Mouse (Mus musculus): ENCODE results near the gene Plvap. TPM values are rescaled to one million over a fixed set of nuclear protein-coding genes. Genes with fewer than 3 reads are reported as not detected.
A peak's percentile ranks its signal among the peaks of the same experiment; 100 is the strongest.

The Plvap gene
- total RNA-seq, 1 experiment from 2014 or later = not detected

GRCm38 (mm10) chr8:71498816-71499690 is 12.5 kb downstream of the Plvap start:
- ATAC-seq (replicated peaks in 1 of 2; ENCODE audit: insufficient read depth in 1 of 2, low FRiP score in 2 of 2, low TSS enrichment in 1 of 2, low read depth in 1 of 2, poor library complexity in 2 of 2, severe bottlenecking in 2 of 2) = no peak

- no peak for ATAC-seq (replicated peaks in 1 of 2; ENCODE audit: insufficient read depth in 1 of 2, low FRiP score in 2 of 2, low TSS enrichment in 1 of 2, low read depth in 1 of 2, poor library complexity in 2 of 2, severe bottlenecking in 2 of 2)
Observed at GRCm38 (mm10) chr8:71497881-71498501, 13.6 kb downstream of the Plvap start.

GRCm38 (mm10) chr8:71497077-71497645 is 14.4 kb downstream of the Plvap start:
- no peak for ATAC-seq (replicated peaks in 1 of 2; ENCODE audit: insufficient read depth in 1 of 2, low FRiP score in 2 of 2, low TSS enrichment in 1 of 2, low read depth in 1 of 2, poor library complexity in 2 of 2, severe bottlenecking in 2 of 2)

GRCm38 (mm10) chr8:71496481-71496880 is 15.1 kb downstream of the Plvap start:
- no peak for ATAC-seq (replicated peaks in 1 of 2; ENCODE audit: insufficient read depth in 1 of 2, low FRiP score in 2 of 2, low TSS enrichment in 1 of 2, low read depth in 1 of 2, poor library complexity in 2 of 2, severe bottlenecking in 2 of 2)

GRCm38 (mm10) chr8:71495811-71496210 is 15.7 kb downstream of the Plvap start:
- no peak for ATAC-seq (replicated peaks in 1 of 2; ENCODE audit: insufficient read depth in 1 of 2, low FRiP score in 2 of 2, low TSS enrichment in 1 of 2, low read depth in 1 of 2, poor library complexity in 2 of 2, severe bottlenecking in 2 of 2)

GRCm38 (mm10) chr8:71495039-71495438 is 16.5 kb downstream of the Plvap start:
- peak; percentile 79 to 82; a peak in 3 of 4 replicates for ATAC-seq (replicated peaks in 1 of 2; ENCODE audit: insufficient read depth in 1 of 2, low FRiP score in 2 of 2, low TSS enrichment in 1 of 2, low read depth in 1 of 2, poor library complexity in 2 of 2, severe bottlenecking in 2 of 2)

GRCm38 (mm10) chr8:71488454-71488853 is 23.1 kb downstream of the Plvap start:
- ATAC-seq (replicated peaks in 1 of 2; ENCODE audit: insufficient read depth in 1 of 2, low FRiP score in 2 of 2, low TSS enrichment in 1 of 2, low read depth in 1 of 2, poor library complexity in 2 of 2, severe bottlenecking in 2 of 2) = peak; percentile 82 to 83

- ATAC-seq (replicated peaks in 1 of 2; ENCODE audit: insufficient read depth in 1 of 2, low FRiP score in 2 of 2, low TSS enrichment in 1 of 2, low read depth in 1 of 2, poor library complexity in 2 of 2, severe bottlenecking in 2 of 2) = peak in 1 of 2 experiments; percentile 46; a peak in 2 of 4 replicates
Observed at GRCm38 (mm10) chr8:71487691-71488445, 23.7 kb downstream of the Plvap start, which contains the start of gene Gtpbp3. Gene Gtpbp3 (plus strand): TSS chr8:71488103.

- ATAC-seq (replicated peaks in 1 of 2; ENCODE audit: insufficient read depth in 1 of 2, low FRiP score in 2 of 2, low TSS enrichment in 1 of 2, low read depth in 1 of 2, poor library complexity in 2 of 2, severe bottlenecking in 2 of 2) = no peak
Observed at GRCm38 (mm10) chr8:71486136-71486529, 25.4 kb downstream of the Plvap start.

- ATAC-seq (replicated peaks in 1 of 2; ENCODE audit: insufficient read depth in 1 of 2, low FRiP score in 2 of 2, low TSS enrichment in 1 of 2, low read depth in 1 of 2, poor library complexity in 2 of 2, severe bottlenecking in 2 of 2) = peak; percentile 46 to 58; a peak in 3 of 4 replicates
Observed at GRCm38 (mm10) chr8:71485142-71486135, 26.1 kb downstream of the Plvap start, which contains the start of gene Ano8. Gene Ano8 (minus strand): TSS chr8:71485963.

- ATAC-seq (replicated peaks in 1 of 2; ENCODE audit: insufficient read depth in 1 of 2, low FRiP score in 2 of 2, low TSS enrichment in 1 of 2, low read depth in 1 of 2, poor library complexity in 2 of 2, severe bottlenecking in 2 of 2) = no peak
Observed at GRCm38 (mm10) chr8:71484736-71485135, 26.8 kb downstream of the Plvap start.

- no peak for ATAC-seq (replicated peaks in 1 of 2; ENCODE audit: insufficient read depth in 1 of 2, low FRiP score in 2 of 2, low TSS enrichment in 1 of 2, low read depth in 1 of 2, poor library complexity in 2 of 2, severe bottlenecking in 2 of 2)
Observed at GRCm38 (mm10) chr8:71483932-71484331, 27.6 kb downstream of the Plvap start.

GRCm38 (mm10) chr8:71478943-71479342 is 32.6 kb downstream of the Plvap start:
- ATAC-seq (replicated peaks in 1 of 2; ENCODE audit: insufficient read depth in 1 of 2, low FRiP score in 2 of 2, low TSS enrichment in 1 of 2, low read depth in 1 of 2, poor library complexity in 2 of 2, severe bottlenecking in 2 of 2) = no peak

GRCm38 (mm10) chr8:71477196-71477845 is 34.2 kb downstream of the Plvap start:
- no peak for ATAC-seq (replicated peaks in 1 of 2; ENCODE audit: insufficient read depth in 1 of 2, low FRiP score in 2 of 2, low TSS enrichment in 1 of 2, low read depth in 1 of 2, poor library complexity in 2 of 2, severe bottlenecking in 2 of 2)

GRCm38 (mm10) chr8:71476099-71476940 is 35.2 kb downstream of the Plvap start:
- ATAC-seq (replicated peaks in 1 of 2; ENCODE audit: insufficient read depth in 1 of 2, low FRiP score in 2 of 2, low TSS enrichment in 1 of 2, low read depth in 1 of 2, poor library complexity in 2 of 2, severe bottlenecking in 2 of 2) = peak; percentile 35 to 52; a peak in 2 of 4 replicates
